Mouse (Mus musculus): ENCODE results near the gene Adamts18.
"Not testable (repeated sequence)": the region's sequence is repeated elsewhere in the genome, so short reads cannot be mapped to it uniquely, and the experiment has no call there.

Gene Adamts18

GRCm38 (mm10) chr8:113837570-113837915 is 11.0 kb downstream of the Adamts18 start:
- no peak for DNase-seq

- DNase-seq: peak; percentile 23
These were observed 11.5 kb downstream of the Adamts18 start for GRCm38 (mm10) chr8:113836892-113837569.

GRCm38 (mm10) chr8:113833644-113834043 is 14.9 kb downstream of the Adamts18 start:
- no peak for DNase-seq

GRCm38 (mm10) chr8:113827270-113827669 is 21.3 kb downstream of the Adamts18 start:
- no peak for DNase-seq

- DNase-seq: peak; percentile 39
These were observed 27.5 kb downstream of the Adamts18 start for GRCm38 (mm10) chr8:113820983-113821587.

GRCm38 (mm10) chr8:113813966-113814365 is 34.6 kb downstream of the Adamts18 start:
- DNase-seq: no peak

GRCm38 (mm10) chr8:113811521-113811920 is 37.0 kb downstream of the Adamts18 start:
- DNase-seq: no peak

- DNase-seq: no peak
These were observed 38.6 kb downstream of the Adamts18 start for GRCm38 (mm10) chr8:113809929-113810328.

- DNase-seq: no peak
These were observed 44.5 kb downstream of the Adamts18 start for GRCm38 (mm10) chr8:113803830-113804611.

- DNase-seq: no peak
These were observed 47.0 kb downstream of the Adamts18 start for GRCm38 (mm10) chr8:113801551-113801950.

- not testable (repeated sequence) for DNase-seq
These were observed 48.0 kb downstream of the Adamts18 start for GRCm38 (mm10) chr8:113800556-113800955.

- peak; percentile 46 for DNase-seq
These were observed 49.0 kb downstream of the Adamts18 start for GRCm38 (mm10) chr8:113799550-113799949.

- DNase-seq: peak; percentile 56
These were observed 56.7 kb downstream of the Adamts18 start for GRCm38 (mm10) chr8:113791856-113792255.

GRCm38 (mm10) chr8:113791061-113791460 is 57.5 kb downstream of the Adamts18 start:
- no peak for DNase-seq

- no peak for DNase-seq
These were observed 64.8 kb downstream of the Adamts18 start for GRCm38 (mm10) chr8:113783711-113784110.

- DNase-seq: no peak
These were observed 67.0 kb downstream of the Adamts18 start for GRCm38 (mm10) chr8:113781554-113781953.

- DNase-seq: no peak
These were observed 73.2 kb downstream of the Adamts18 start for GRCm38 (mm10) chr8:113775361-113775760.

- DNase-seq: no peak
These were observed 79.6 kb downstream of the Adamts18 start for GRCm38 (mm10) chr8:113768861-113769410.

GRCm38 (mm10) chr8:113765121-113765520 is 83.4 kb downstream of the Adamts18 start:
- no peak for DNase-seq

GRCm38 (mm10) chr8:113763592-113764355 is 84.8 kb downstream of the Adamts18 start:
- no peak for DNase-seq

GRCm38 (mm10) chr8:113762101-113762500 is 86.4 kb downstream of the Adamts18 start:
- no peak for DNase-seq

GRCm38 (mm10) chr8:113755866-113756265 is 92.7 kb downstream of the Adamts18 start:
- DNase-seq: no peak

- DNase-seq: no peak
These were observed 95.4 kb downstream of the Adamts18 start for GRCm38 (mm10) chr8:113753153-113753552.

Data from kidney, postnatal 14 days (tissue).